Mouse (Mus musculus): ENCODE measurements around the gene Zbtb20.

- no peak for TF ChIP-seq CTCF (IDR thresholded peaks at IDR 0.05)
- peak; percentile 20; the same call in 1 of the 2 replicates for TF ChIP-seq EP300 (IDR thresholded peaks at IDR 0.05)
Observed at GRCm38 (mm10) chr16:43458726-43459223, 583.1 kb downstream of the Zbtb20 start.
